Mouse (Mus musculus): ENCODE results near the gene Gm13088.
"Not testable (repeated sequence)": the region's sequence is repeated elsewhere in the genome, so short reads cannot be mapped to it uniquely, and the experiment has no call there.

Gene Gm13088

DNA sequence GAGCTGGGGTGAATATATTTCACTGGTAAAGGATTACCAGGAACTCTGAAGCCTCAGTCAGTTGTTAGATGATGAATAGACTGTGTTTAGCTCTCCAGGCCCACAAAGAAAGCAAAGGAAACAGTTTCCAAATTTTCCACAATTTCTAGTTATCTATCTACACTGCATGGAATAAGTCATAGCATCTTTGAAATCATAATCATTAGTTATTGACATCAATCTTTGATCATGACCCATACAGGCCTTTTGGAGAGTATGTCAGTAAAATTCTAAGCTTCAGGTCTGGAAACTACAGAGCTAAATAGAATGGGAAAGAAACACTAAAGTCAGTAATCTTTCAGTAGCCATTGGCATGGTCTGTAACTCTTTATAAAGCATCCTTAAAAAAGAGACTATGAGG lies at the start of gene Gm13088:
TSS of gene Gm13088 (minus strand) at position 101 of the 400 bp plus-strand sequence.
- in situ Hi-C loops (cut with MboI; ENCODE audit: low sequenced_read_pairs) = not testable (repeated sequence)

- in situ Hi-C loops (cut with MboI; ENCODE audit: low sequenced_read_pairs) = no loop called here
These were observed 45.6 kb upstream of the Gm13088 start, which contains the start of gene Gm13089 for GRCm38 (mm10) chr4:143702611-143703010. Gene Gm13089 (minus strand): TSS chr4:143702711.

- in situ Hi-C loops (cut with MboI; ENCODE audit: low sequenced_read_pairs) = not testable (repeated sequence)
These were observed 38.9 kb downstream of the Gm13088 start for GRCm38 (mm10) chr4:143618101-143618500.

DNA sequence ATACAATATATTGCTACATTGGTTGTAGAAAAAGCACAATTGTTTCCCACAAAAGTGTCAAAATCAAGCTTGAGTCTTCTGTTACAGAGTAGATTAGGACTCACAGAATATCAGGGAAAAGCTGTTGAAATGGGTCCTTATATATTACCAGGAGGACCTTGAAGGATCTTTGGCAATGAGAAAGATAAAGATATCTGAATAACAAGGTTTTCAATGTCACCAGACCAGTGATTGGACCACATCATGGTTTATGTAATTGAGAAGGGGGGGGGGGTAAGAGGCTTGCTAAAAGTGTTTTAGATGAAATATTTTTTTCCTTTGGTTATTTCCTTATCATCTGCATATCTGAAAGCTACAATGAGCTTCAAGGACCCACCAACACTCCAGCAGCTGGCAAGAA lies 42.3 kb downstream of the Gm13088 start, which contains the start of gene Gm13083:
TSS of gene Gm13083 (plus strand) at position 301 of the 400 bp plus-strand sequence.
- in situ Hi-C loops (cut with MboI; ENCODE audit: low sequenced_read_pairs) = not testable (repeated sequence)

- in situ Hi-C loops (cut with MboI; ENCODE audit: low sequenced_read_pairs) = not testable (repeated sequence)
These were observed 45.1 kb downstream of the Gm13088 start for GRCm38 (mm10) chr4:143611927-143612326.
